Mouse (Mus musculus): ENCODE measurements around the gene Tmem44.

Gene Tmem44

GRCm38 (mm10) chr16:30552621-30553338 lies 2.1 kb upstream of the Tmem44 start:
- DNase-seq (ENCODE audit: low spot score in 2 of 2): peak; percentile 39 to 49

- DNase-seq (ENCODE audit: low spot score in 2 of 2): peak; percentile 78
These were observed 485 bp downstream of the Tmem44 start for GRCm38 (mm10) chr16:30549966-30550747.

- DNase-seq (ENCODE audit: low spot score in 2 of 2): no peak
These were observed 1.1 kb downstream of the Tmem44 start for GRCm38 (mm10) chr16:30549516-30549915.

GRCm38 (mm10) chr16:30548291-30548690 lies 2.4 kb downstream of the Tmem44 start:
- DNase-seq (ENCODE audit: low spot score in 2 of 2): no peak

GRCm38 (mm10) chr16:30544693-30545092 lies 5.9 kb downstream of the Tmem44 start:
- DNase-seq (ENCODE audit: low spot score in 2 of 2): no peak

GRCm38 (mm10) chr16:30543386-30543785 lies 7.3 kb downstream of the Tmem44 start:
- DNase-seq (ENCODE audit: low spot score in 2 of 2): no peak

GRCm38 (mm10) chr16:30542826-30543225 lies 7.8 kb downstream of the Tmem44 start:
- DNase-seq (ENCODE audit: low spot score in 2 of 2): no peak

GRCm38 (mm10) chr16:30540107-30541001 lies 10.3 kb downstream of the Tmem44 start:
- DNase-seq (ENCODE audit: low spot score in 2 of 2): no peak

GRCm38 (mm10) chr16:30539433-30539832 lies 11.2 kb downstream of the Tmem44 start:
- no peak for DNase-seq (ENCODE audit: low spot score in 2 of 2)

GRCm38 (mm10) chr16:30535075-30535474 lies 15.6 kb downstream of the Tmem44 start:
- no peak for DNase-seq (ENCODE audit: low spot score in 2 of 2)

- DNase-seq (ENCODE audit: low spot score in 2 of 2): no peak
These were observed 17.1 kb downstream of the Tmem44 start for GRCm38 (mm10) chr16:30533592-30533991.

- DNase-seq (ENCODE audit: low spot score in 2 of 2): no peak
These were observed 17.7 kb downstream of the Tmem44 start for GRCm38 (mm10) chr16:30532929-30533328.

GRCm38 (mm10) chr16:30531761-30532406 lies 18.8 kb downstream of the Tmem44 start:
- no peak for DNase-seq (ENCODE audit: low spot score in 2 of 2)

GRCm38 (mm10) chr16:30530815-30531214 lies 19.8 kb downstream of the Tmem44 start:
- no peak for DNase-seq (ENCODE audit: low spot score in 2 of 2)

GRCm38 (mm10) chr16:30528386-30528785 lies 22.3 kb downstream of the Tmem44 start:
- DNase-seq (ENCODE audit: low spot score in 2 of 2): no peak

GRCm38 (mm10) chr16:30527889-30528288 lies 22.8 kb downstream of the Tmem44 start:
- DNase-seq (ENCODE audit: low spot score in 2 of 2): no peak

GRCm38 (mm10) chr16:30525756-30526155 lies 24.9 kb downstream of the Tmem44 start:
- no peak for DNase-seq (ENCODE audit: low spot score in 2 of 2)

- no peak for DNase-seq (ENCODE audit: low spot score in 2 of 2)
These were observed 26.2 kb downstream of the Tmem44 start for GRCm38 (mm10) chr16:30524481-30524880.

GRCm38 (mm10) chr16:30522253-30522940 lies 28.2 kb downstream of the Tmem44 start:
- DNase-seq (ENCODE audit: low spot score in 2 of 2): no peak

- DNase-seq (ENCODE audit: low spot score in 2 of 2): no peak
These were observed 29.5 kb downstream of the Tmem44 start for GRCm38 (mm10) chr16:30521147-30521546.

- DNase-seq (ENCODE audit: low spot score in 2 of 2): peak; percentile 73
These were observed 30.2 kb downstream of the Tmem44 start for GRCm38 (mm10) chr16:30520361-30520823.
